ENCODE assay signal across 8 mouse cellular contexts in the genomic region with DNA sequence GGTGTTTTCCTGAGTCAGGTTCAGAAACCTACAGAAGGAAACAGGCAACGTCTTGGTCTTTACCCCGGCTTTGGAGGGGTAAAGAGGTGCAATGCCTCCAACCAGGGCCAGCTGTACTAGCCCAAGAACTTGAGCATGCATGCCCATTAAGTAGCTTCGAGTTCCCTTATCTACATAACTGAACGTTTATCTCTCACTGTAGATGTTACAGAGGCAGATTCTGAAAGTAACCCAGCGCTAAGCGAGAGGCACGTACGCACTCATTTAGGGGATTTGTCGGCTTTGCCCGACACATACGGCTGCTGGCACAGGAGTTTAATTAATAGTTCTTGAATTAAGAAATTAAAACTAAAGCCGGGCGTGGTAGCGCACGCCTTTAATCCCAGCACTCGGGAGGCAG. TPM values are rescaled to one million over a fixed set of nuclear protein-coding genes. Genes with fewer than 3 reads are reported as not detected.
DNase-seq lines count a peak whose midpoint lies in the region; ATAC-seq lines count a peak whose summit lies in the region.

No protein-coding gene starts in this region.

- H3K27ac ChIP-seq in heart, embryonic 11.5 days (ENCODE audit: low read depth, low read length), result no peak overlapping the region
- peak overlapping the region; percentile 90 for H3K27ac ChIP-seq in forebrain, embryonic 15.5 days (replicated peaks)

- no peaks in the 10 kb centered on the region for H3K27me3 ChIP-seq in heart, embryonic 11.5 days (ENCODE audit: control insufficient read depth, insufficient read depth, low read length)
- H3K27me3 ChIP-seq in forebrain, embryonic 15.5 days, result no peaks in the 10 kb centered on the region

- H3K9me3 ChIP-seq in heart, embryonic 11.5 days (replicated peaks; ENCODE audit: control insufficient read depth, low read length), result no peaks in the 10 kb centered on the region
- no peaks in the 10 kb centered on the region for H3K9me3 ChIP-seq in forebrain, embryonic 15.5 days

- peak overlapping the region; percentile 60 for H3K4me3 ChIP-seq in heart, embryonic 11.5 days (ENCODE audit: low read depth, low read length)
- H3K4me3 ChIP-seq in forebrain, embryonic 15.5 days, result peak overlapping the region; percentile 70

- 19% methylated on average over 16 of the region's 16 CpGs for WGBS in heart, embryonic 11.5 days (ENCODE audit: insufficient replicate concordance)
- WGBS in forebrain, embryonic 15.5 days, result 26% methylated on average over 16 of the region's 16 CpGs

- no peaks in the 10 kb centered on the region for H3K36me3 ChIP-seq in heart, embryonic 11.5 days (ENCODE audit: control insufficient read depth, insufficient read depth, low read length)
- H3K36me3 ChIP-seq in forebrain, embryonic 15.5 days, result no peaks in the 10 kb centered on the region

- 0 out of 2 replicates have a peak, but pooled peaks cover 7% of the 10 kb centered on the region for H3K4me1 ChIP-seq in heart, embryonic 11.5 days (ENCODE audit: control insufficient read depth, insufficient read depth, low read length)
- H3K4me1 ChIP-seq in forebrain, embryonic 15.5 days, result peaks cover 23% of the 10 kb centered on the region

- ATAC-seq in heart, embryonic 11.5 days (replicated peaks; ENCODE audit: insufficient number of reproducible peaks, low FRiP score, low TSS enrichment), result no peak
- peak; percentile 49 for ATAC-seq in CD4-positive, CD25-positive, alpha-beta regulatory T cell, adult 4 months
- no peak for ATAC-seq in forebrain, embryonic 15.5 days (replicated peaks)
- ATAC-seq in megakaryocyte, adult 5-6 weeks (ENCODE audit: poor library complexity, severe bottlenecking), result peak; percentile 36

- intact Hi-C loops in heart, postnatal 14 days (cut with DNase I), result no loop called here

- H3K4me2 ChIP-seq in heart, embryonic 11.5 days, result peak overlapping the region; percentile 65
- H3K4me2 ChIP-seq in forebrain, embryonic 15.5 days (replicated peaks), result peak overlapping the region; percentile 54

- peak overlapping the region; percentile 40 for H3K9ac ChIP-seq in heart, embryonic 11.5 days (ENCODE audit: low read depth, low read length)
- H3K9ac ChIP-seq in forebrain, embryonic 15.5 days (replicated peaks), result peak overlapping the region; percentile 62

- no peak for DNase-seq in heart, postnatal 14 days
- no peak for DNase-seq in gastrocnemius, adult 8-10 months (ENCODE audit: low spot score in 2 of 2)
- no peak for DNase-seq in layer of hippocampus, adult 9-11 months
- DNase-seq in right cerebral cortex, postnatal 36 days (ENCODE audit: low spot score in 2 of 2), result no peak

RNA-seq across cellular contexts. Expression of a gene that starts 0.6 kb away (rescaled TPM):
- polyA plus RNA-seq in heart, embryonic 11.5 days (2014; fragmentation: Nextera tagmentation; extraction: Ambion mirVana), result 34.6 and 37.4 TPM in 2 replicates
- total RNA-seq in heart, postnatal 14 days (2021), result 10 to 100 TPM; 25.5 to 26.3 TPM
- polyA plus RNA-seq in CD4-positive, CD25-positive, alpha-beta regulatory T cell, adult 4 months (2017; shearing (Covaris generic)), result 10 to 100 TPM in 1 of 2 experiments, 1 to 10 TPM in 1; 9.7 to 17.7 TPM
- 111 and 115 TPM in 2 replicates for polyA plus RNA-seq in forebrain, embryonic 15.5 days (2015; fragmentation: Nextera tagmentation; extraction: Ambion mirVana)
- 0.27 and 0.89 TPM in 2 replicates for total RNA-seq in megakaryocyte, adult 5-6 weeks (2015)
- total RNA-seq in megakaryocyte, adult 5-6 weeks (2017), result 0.12 and 1.1 TPM in 2 replicates
- 10 to 100 TPM; 22.5 to 28.5 (median 25.7) TPM for total RNA-seq in gastrocnemius, adult 8-10 months (2022)

RNA-seq across cellular contexts. Expression of a gene that starts 1.4 kb away (rescaled TPM):
- polyA plus RNA-seq in heart, embryonic 11.5 days (2014; fragmentation: Nextera tagmentation; extraction: Ambion mirVana), result 0.17 and 0.66 TPM in 2 replicates
- total RNA-seq in heart, postnatal 14 days (2021), result not detected
- polyA plus RNA-seq in CD4-positive, CD25-positive, alpha-beta regulatory T cell, adult 4 months (2017; shearing (Covaris generic)), result under 1 TPM; 0.16 to 0.18 TPM
- polyA plus RNA-seq in forebrain, embryonic 15.5 days (2015; fragmentation: Nextera tagmentation; extraction: Ambion mirVana), result 0.23 and 0.31 TPM in 2 replicates
- not detected in 2 replicates for total RNA-seq in megakaryocyte, adult 5-6 weeks (2015)
- total RNA-seq in megakaryocyte, adult 5-6 weeks (2017), result not detected in 2 replicates
- total RNA-seq in gastrocnemius, adult 8-10 months (2022), result not detected

RNA-seq across cellular contexts. Expression of a gene that starts 42.5 kb away (rescaled TPM):
- polyA plus RNA-seq in heart, embryonic 11.5 days (2014; fragmentation: Nextera tagmentation; extraction: Ambion mirVana), result 154 and 162 TPM in 2 replicates
- 10 to 100 TPM; 57.5 to 61.6 TPM for total RNA-seq in heart, postnatal 14 days (2021)
- 10 to 100 TPM; 51.4 to 62.3 TPM for polyA plus RNA-seq in CD4-positive, CD25-positive, alpha-beta regulatory T cell, adult 4 months (2017; shearing (Covaris generic))
- polyA plus RNA-seq in forebrain, embryonic 15.5 days (2015; fragmentation: Nextera tagmentation; extraction: Ambion mirVana), result 209 and 212 TPM in 2 replicates
- total RNA-seq in megakaryocyte, adult 5-6 weeks (2015), result 30.6 and 38.3 TPM in 2 replicates
- 29.4 and 30.4 TPM in 2 replicates for total RNA-seq in megakaryocyte, adult 5-6 weeks (2017)
- total RNA-seq in gastrocnemius, adult 8-10 months (2022), result 10 to 100 TPM; 18.8 to 34.0 (median 26.1) TPM

Comparison
In these comparisons a context has a peak if more than half of its experiments do, and no peak if none do; other contexts are left out.
1. ATAC-seq: peak in CD4-positive, CD25-positive, alpha-beta regulatory T cell, adult 4 months (single experiment) and megakaryocyte, adult 5-6 weeks (single experiment); none in heart, embryonic 11.5 days (single experiment) and forebrain, embryonic 15.5 days (single experiment).
2. RNA of a gene that starts 0.6 kb away (total RNA-seq): 22.5 to 28.5 TPM in gastrocnemius, adult 8-10 months and 25.5 to 26.3 TPM in heart, postnatal 14 days; 0.12 to 1.1 TPM in megakaryocyte, adult 5-6 weeks; every median in the first group is over 10 times any median in the second.